Mouse (Mus musculus) liver, embryonic 13.5 days (tissue): ENCODE measurements around the gene Hspe1. TPM values are rescaled to one million over a fixed set of nuclear protein-coding genes. Genes with fewer than 3 reads are reported as not detected.

ENCODE experiments used
- ATAC-seq: fragments of 200-750 bp; cut with Nextera tagmentation; 2 replicates; pipeline ENCODE4 v1.8.0; 2017; ENCODE audit warnings: low read depth, mild to moderate bottlenecking, moderate number of reproducible peaks, moderate library complexity
- DNase-seq: peaks from one replicate; pipeline ENCODE4 v3.0.0; 2022
- H3K27ac ChIP-seq: fragments of 300-500 bp; sonication (generic); 2 replicates; pipeline ENCODE4 v1.5.1; 2015; ENCODE audit warnings: moderate library complexity, mild to moderate bottlenecking, inconsistent platforms
- H3K27me3 ChIP-seq: fragments of 300-500 bp; sonication (generic); 2 replicates; pipeline ENCODE4 v1.6.1; 2015; ENCODE audit warnings: mild to moderate bottlenecking, inconsistent platforms
- H3K36me3 ChIP-seq: fragments of 300-500 bp; sonication (generic); 2 replicates; pipeline ENCODE4 v1.6.1; 2015; ENCODE audit warnings: mild to moderate bottlenecking, inconsistent platforms
- H3K4me1 ChIP-seq: fragments of 300-500 bp; sonication (generic); replicated peaks from 2 replicates; pipeline ENCODE4 v1.6.1; 2015; ENCODE audit warnings: inconsistent platforms
- H3K4me2 ChIP-seq: fragments of 300-500 bp; sonication (generic); 2 replicates; pipeline ENCODE4 v1.6.1; 2015; ENCODE audit warnings: inconsistent platforms, mild to moderate bottlenecking, moderate library complexity
- H3K4me3 ChIP-seq: fragments of 300-500 bp; sonication (generic); replicated peaks from 2 replicates; pipeline ENCODE4 v1.5.1; 2015; ENCODE audit warnings: mild to moderate bottlenecking, inconsistent platforms
- H3K9ac ChIP-seq: fragments of 300-500 bp; sonication (generic); 2 replicates; pipeline ENCODE4 v1.6.1; 2015; ENCODE audit warnings: mild to moderate bottlenecking, inconsistent platforms
- H3K9me3 ChIP-seq: fragments of 300-500 bp; sonication (generic); replicated peaks from 2 replicates; pipeline ENCODE4 v1.6.1; 2016; ENCODE audit warnings: inconsistent platforms
- WGBS: fragments of 180-500 bp; shearing (Covaris S2); methylation state at CpG from one replicate; pipeline ENCODE4 v1.1.7; 2015; ENCODE audit not compliant: insufficient replicate concordance; 5-methylcytosine and 5-hydroxymethylcytosine counted together
- polyA plus RNA-seq: library from polyadenylated mRNA; unstranded; fragments of >200 nt; fragmentation: Nextera tagmentation; extraction: Ambion mirVana; gene quantifications from 2 replicates; pipeline ENCODE4 v1.2.1, GENCODE M21; 2015

Gene Hspe1
- polyA plus RNA-seq, 1 experiment from 2014 or later, result 600 TPM

DNA sequence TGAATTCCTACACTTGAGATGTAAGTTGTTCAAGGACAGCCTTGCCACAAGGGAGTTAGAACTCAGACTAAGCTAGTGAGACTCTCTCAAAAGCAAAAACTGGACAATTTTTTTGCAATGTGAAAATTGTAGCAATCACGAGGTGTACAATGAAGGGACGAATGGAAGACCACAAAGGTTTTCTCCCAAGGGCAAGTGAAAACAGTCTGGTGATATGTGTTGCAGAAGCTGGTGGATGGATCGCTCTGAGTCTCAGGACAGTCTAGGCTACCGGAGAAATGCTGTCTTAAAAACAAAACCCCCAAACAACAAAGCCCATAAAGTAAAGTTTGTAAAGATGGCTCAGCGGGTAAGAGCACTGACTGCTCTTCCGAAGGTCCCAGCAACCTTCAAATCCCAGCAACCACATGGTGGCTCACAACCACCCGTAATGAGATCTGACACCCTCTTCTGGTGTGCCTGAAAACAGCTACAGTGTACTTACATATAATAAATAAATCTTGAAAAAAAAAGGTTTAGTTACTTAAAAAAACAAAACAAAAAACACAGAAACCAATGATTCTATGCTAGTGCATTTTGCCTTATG, 2.1 kb upstream of the Hspe1 start:
- 20% methylated on average over 7 of the region's 7 CpGs for WGBS
- Histone ChIP-seq H3K9ac (peak overlapping the region; percentile 98), H3K4me1 (peaks cover 70% of the 10 kb centered on the region), H3K4me3 (peak overlapping the region; percentile 94), H3K27ac (peak overlapping the region; percentile 96), H3K4me2 (peak overlapping the region; percentile 98), H3K27me3 (no peaks in the 10 kb centered on the region), H3K9me3 (no peaks in the 10 kb centered on the region), H3K36me3 (peaks cover 62% of the 10 kb centered on the region)
- DNase-seq, result no peak
- ATAC-seq, result no peak

DNA sequence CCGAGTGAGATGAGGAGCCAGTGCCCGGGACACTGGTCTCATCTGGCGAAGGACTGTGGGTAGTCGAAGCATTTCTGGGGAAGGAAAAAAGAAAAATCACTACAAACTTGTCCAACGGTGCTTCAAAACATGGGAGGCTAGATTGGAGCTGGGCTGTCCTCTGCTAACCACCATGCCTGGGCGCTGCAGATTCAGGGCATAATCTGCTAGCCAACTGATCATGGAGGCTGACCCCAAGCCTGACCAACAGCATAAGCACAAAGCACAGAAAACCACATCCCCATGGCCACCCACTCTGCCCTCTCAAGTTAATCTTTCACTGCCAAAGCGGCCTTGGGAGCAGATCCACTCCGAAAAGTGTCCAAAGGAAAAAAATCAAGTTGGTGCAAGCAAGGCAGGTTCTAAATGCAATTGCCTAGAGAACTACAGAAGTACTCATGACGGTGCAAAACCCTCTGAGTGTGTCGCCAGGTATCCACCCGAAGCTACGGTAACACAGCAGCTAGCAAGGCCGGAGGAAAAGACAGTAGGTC, 998 bp upstream of the Hspe1 start:
- DNase-seq (no peak), ATAC-seq (peak; percentile 8)
- Histone ChIP-seq H3K4me1 (peaks cover 74% of the 10 kb centered on the region), H3K27ac (peak overlapping the region; percentile 96), H3K9ac (peak overlapping the region; percentile 98), H3K36me3 (peaks cover 60% of the 10 kb centered on the region), H3K4me2 (peak overlapping the region; percentile 98), H3K4me3 (peak overlapping the region; percentile 94), H3K27me3 (no peaks in the 10 kb centered on the region), H3K9me3 (no peaks in the 10 kb centered on the region)
- 0% methylated on average over 13 of the region's 13 CpGs for WGBS

DNA sequence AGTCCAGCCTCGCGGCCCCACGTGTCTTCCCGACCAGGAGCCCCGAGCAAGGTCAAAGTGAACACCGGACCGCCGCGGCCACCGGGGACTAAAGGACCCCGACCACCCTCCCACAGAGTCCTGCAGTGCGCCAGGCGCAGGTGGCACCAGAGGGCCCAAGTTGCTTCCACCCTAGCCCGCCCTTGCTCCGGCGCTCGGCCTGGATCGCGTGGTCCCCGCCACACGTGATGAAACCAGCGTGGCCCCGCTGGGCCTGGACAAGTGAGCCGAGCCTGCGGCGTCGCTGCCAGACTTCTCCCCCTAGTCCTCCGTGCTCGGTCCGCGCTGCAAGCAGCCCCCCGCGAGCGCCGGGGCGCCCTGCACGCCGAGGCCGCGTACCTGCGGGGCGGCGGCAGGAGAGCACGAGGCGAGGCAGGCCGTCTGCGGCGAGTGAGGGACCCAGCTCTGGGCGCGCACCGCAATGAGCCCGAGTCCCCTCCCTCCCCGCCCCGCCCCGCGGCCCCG, 479 bp upstream of the Hspe1 start:
- peak overlapping the region; percentile 98 for H3K9ac ChIP-seq
- peak overlapping the region; percentile 96 for H3K27ac ChIP-seq
- H3K4me3 ChIP-seq, result peak overlapping the region; percentile 94
- H3K27me3 ChIP-seq, result no peaks in the 10 kb centered on the region
- DNase-seq, result no peak
- ATAC-seq, result peak; percentile 43
- H3K4me2 ChIP-seq, result peak overlapping the region; percentile 98
- whole genome bisulfite sequencing, result under 1% methylated on average over 50 of the region's 57 CpGs
- no peaks in the 10 kb centered on the region for H3K9me3 ChIP-seq
- H3K36me3 ChIP-seq, result peaks cover 57% of the 10 kb centered on the region
- peaks cover 76% of the 10 kb centered on the region for H3K4me1 ChIP-seq

- peak overlapping the region; percentile 96 for H3K27ac ChIP-seq
- H3K36me3 ChIP-seq, result peaks cover 54% of the 10 kb centered on the region
- no peaks in the 10 kb centered on the region for H3K27me3 ChIP-seq
- ATAC-seq (no peak), DNase-seq (no peak)
- H3K9me3 ChIP-seq, result no peaks in the 10 kb centered on the region
- peak overlapping the region; percentile 98 for H3K9ac ChIP-seq
- WGBS, result 2% methylated on average over 16 of the region's 16 CpGs
- H3K4me2 ChIP-seq, result peak overlapping the region; percentile 98
- peaks cover 76% of the 10 kb centered on the region for H3K4me1 ChIP-seq
- H3K4me3 ChIP-seq, result peak overlapping the region; percentile 94
Measured at GRCm38 (mm10) chr1:55088611-55089497, 922 bp downstream of the Hspe1 start.

- H3K27ac ChIP-seq, result peak overlapping the region; percentile 75
- ATAC-seq, result no peak
Measured at GRCm38 (mm10) chr1:55089498-55090064, 1.6 kb downstream of the Hspe1 start.

DNA sequence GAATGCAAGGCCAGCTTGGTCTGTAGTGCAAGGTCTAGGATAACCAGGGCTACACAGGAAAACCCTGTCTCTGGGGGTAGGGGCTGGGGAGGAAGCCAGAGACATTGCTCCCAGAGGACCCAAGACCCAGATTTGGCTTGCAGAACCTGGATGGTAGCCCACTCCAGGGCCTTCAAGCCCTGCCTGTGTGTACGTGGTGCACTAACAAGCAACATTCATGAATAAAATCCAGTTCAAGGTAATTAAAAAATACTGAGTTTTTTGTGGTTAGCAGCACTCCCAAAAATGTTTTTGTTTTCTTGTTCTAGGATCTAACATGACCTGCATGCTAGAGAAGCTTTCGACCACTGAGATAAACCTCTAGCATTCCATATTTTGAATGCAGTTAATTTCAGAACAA, 4.1 kb downstream of the Hspe1 start:
- H3K4me1 ChIP-seq, result peaks cover 45% of the 10 kb centered on the region
- H3K36me3 ChIP-seq, result peaks cover 34% of the 10 kb centered on the region
- ATAC-seq (no peak), DNase-seq (no peak)
- H3K4me2 ChIP-seq, result no peak overlapping the region
- WGBS, result 69% methylated on average over 2 of the region's 2 CpGs
- no peak overlapping the region for H3K4me3 ChIP-seq
- no peaks in the 10 kb centered on the region for H3K9me3 ChIP-seq
- peak overlapping the region; percentile 58 for H3K27ac ChIP-seq
- H3K9ac ChIP-seq, result no peak overlapping the region; the same call in 1 of the 2 replicates
- no peaks in the 10 kb centered on the region for H3K27me3 ChIP-seq

More at GRCm38 (mm10) chr1:55089498-55090064, 1.6 kb downstream of the Hspe1 start:
- Histone ChIP-seq H3K9ac (peak overlapping the region; percentile 98), H3K9me3 (no peaks in the 10 kb centered on the region), H3K36me3 (peaks cover 48% of the 10 kb centered on the region), H3K4me1 (peaks cover 69% of the 10 kb centered on the region), H3K4me2 (peak overlapping the region; percentile 98), H3K27me3 (no peaks in the 10 kb centered on the region), H3K4me3 (peak overlapping the region; percentile 94)
- no peak for DNase-seq
- WGBS, result 51% methylated on average over 5 of the region's 5 CpGs

DNA sequence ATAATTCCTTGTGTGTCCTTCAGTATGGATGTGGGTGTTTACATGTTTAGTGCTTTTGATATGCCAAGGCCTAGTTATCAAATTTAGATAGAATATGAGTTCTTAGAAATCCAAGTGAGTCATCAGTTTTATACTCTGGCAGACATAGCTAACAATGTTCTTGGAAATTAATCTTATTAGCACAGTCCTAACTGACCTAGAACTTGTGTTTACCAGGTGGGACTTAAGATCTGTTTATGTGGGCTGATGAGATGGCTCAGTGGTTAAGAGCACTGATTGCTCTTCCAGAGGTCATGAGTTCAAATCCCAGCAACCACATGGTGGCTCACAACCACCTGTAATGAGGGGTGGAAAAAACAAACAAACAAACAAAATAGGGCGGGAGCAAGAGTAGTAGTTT, 4.5 kb downstream of the Hspe1 start:
- H3K4me2 ChIP-seq, result no peak overlapping the region
- H3K9me3 ChIP-seq, result no peaks in the 10 kb centered on the region
- no peak for ATAC-seq
- H3K9ac ChIP-seq, result no peak overlapping the region
- WGBS, result 38% methylated on average over 1 of the region's 1 CpGs
- H3K4me3 ChIP-seq, result no peak overlapping the region
- peaks cover 34% of the 10 kb centered on the region for H3K36me3 ChIP-seq
- DNase-seq, result no peak
- peaks cover 45% of the 10 kb centered on the region for H3K4me1 ChIP-seq
- peak overlapping the region; percentile 58; the same call in 1 of the 2 replicates for H3K27ac ChIP-seq
- H3K27me3 ChIP-seq, result no peaks in the 10 kb centered on the region

DNA sequence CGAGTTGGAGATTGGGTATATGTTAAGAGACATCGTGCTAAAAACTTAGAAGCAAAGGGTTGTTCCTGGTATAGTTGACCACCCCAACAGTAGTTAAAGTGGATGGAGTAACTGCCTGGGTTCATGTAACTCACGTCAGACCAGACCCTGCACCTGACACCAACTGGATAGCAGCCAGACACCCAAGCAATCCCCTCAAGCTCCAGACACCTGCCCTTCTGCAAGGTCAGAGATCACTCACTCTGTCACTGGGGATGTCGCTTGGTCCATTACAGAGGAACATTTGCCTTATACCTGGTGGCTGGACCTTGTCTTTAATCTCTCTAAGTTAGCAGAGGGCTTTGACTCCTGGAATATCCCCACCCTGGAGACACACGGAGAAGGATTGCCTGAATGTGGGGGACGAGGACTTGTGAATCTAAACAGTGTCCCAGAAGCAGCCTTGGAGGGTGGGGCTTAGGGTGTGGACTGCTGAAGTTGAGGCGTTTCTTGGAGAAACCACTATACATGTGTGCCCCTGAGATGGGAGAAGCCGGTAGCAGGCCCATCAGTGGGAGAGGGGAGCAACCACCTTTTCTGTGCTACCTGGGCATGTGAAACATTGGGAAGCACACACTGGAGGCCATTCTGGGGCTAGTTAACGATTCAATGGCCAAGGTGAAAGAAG, 19.1 kb downstream of the Hspe1 start:
- WGBS, result 49% methylated on average over 9 of the region's 9 CpGs
- Histone ChIP-seq H3K9ac (0 out of 2 replicates have a peak overlapping the region, but pooled peaks have one; percentile 12), H3K27ac (no peak overlapping the region), H3K4me2 (peak overlapping the region; percentile 4; the same call in 1 of the 2 replicates), H3K27me3 (no peaks in the 10 kb centered on the region), H3K9me3 (no peaks in the 10 kb centered on the region), H3K4me1 (peaks cover 19% of the 10 kb centered on the region), H3K4me3 (no peak overlapping the region), H3K36me3 (no peaks in the 10 kb centered on the region)
- DNase-seq, result no peak
- peak; percentile 91 for ATAC-seq

DNA sequence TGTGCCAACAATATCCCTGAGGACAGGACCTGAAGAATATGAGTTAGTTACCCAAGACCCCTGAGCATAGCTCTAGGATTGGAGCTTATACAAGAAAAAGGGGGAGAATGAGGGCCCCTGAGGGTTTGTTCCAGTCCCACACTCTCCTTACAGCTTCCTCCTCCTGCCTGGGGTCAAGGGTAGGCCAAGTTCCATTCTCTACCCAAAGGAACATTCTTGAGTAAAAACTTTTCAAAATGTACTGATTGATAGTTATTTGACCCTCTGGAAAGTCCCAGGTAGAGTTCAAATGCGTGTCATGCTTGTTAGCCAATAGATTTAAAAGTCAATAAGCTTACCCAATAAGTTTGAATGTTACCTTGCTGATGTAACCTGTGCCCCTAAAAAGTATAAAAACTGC, 19.7 kb downstream of the Hspe1 start:
- H3K27me3 ChIP-seq, result no peaks in the 10 kb centered on the region
- no peaks in the 10 kb centered on the region for H3K36me3 ChIP-seq
- no peak overlapping the region for H3K4me2 ChIP-seq
- H3K4me3 ChIP-seq, result no peak overlapping the region
- WGBS, result 77% methylated on average over 1 of the region's 1 CpGs
- ATAC-seq, result no peak
- H3K4me1 ChIP-seq, result peaks cover 19% of the 10 kb centered on the region
- no peak overlapping the region for H3K9ac ChIP-seq
- no peak overlapping the region for H3K27ac ChIP-seq
- DNase-seq, result no peak
- no peaks in the 10 kb centered on the region for H3K9me3 ChIP-seq

DNA sequence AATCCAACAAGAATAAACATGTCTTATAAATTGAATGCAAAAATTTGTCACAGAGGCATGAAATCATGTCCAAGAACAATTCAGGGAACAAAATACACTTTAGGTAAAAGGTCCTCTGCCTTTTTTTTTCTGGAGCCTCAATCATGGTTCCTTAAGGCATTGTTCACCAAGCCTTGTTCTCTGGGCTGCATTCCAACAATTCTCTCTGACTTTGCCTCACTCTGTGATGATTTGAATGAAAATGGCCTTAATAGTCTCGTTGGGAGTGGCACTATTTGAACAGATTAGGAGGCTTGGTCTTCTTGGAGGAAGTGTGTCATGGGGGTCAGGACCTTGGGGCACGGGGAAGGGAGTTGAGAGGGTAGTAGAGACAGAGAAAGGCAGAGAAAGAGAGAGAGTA, 20.5 kb downstream of the Hspe1 start:
- Histone ChIP-seq H3K9ac (no peak overlapping the region), H3K36me3 (no peaks in the 10 kb centered on the region), H3K27ac (no peak overlapping the region), H3K4me1 (peaks cover 19% of the 10 kb centered on the region), H3K9me3 (no peaks in the 10 kb centered on the region), H3K27me3 (no peaks in the 10 kb centered on the region), H3K4me3 (no peak overlapping the region), H3K4me2 (no peak overlapping the region)
- DNase-seq (no peak), ATAC-seq (no peak)
- 46% methylated on average over 2 of the region's 2 CpGs for WGBS
